Mouse (Mus musculus) liver, embryonic 12.5 days (tissue): ENCODE data around the gene Uvrag. TPM values are rescaled to one million over a fixed set of nuclear protein-coding genes. Genes with fewer than 3 reads are reported as not detected.

Experiments
- ATAC-seq: fragments of 200-750 bp; cut with Nextera tagmentation; 2 replicates; pipeline ENCODE4 v1.8.0; 2017; ENCODE audit warnings: moderate number of reproducible peaks, mild to moderate bottlenecking, moderate library complexity
- H3K27ac ChIP-seq: fragments of 300-500 bp; sonication (generic); 2 replicates; pipeline ENCODE4 v1.5.1; 2016; ENCODE audit warnings: mild to moderate bottlenecking
- H3K27me3 ChIP-seq: fragments of 300-500 bp; sonication (generic); replicated peaks from 2 replicates; pipeline ENCODE4 v1.6.1; 2016; ENCODE audit warnings: mild to moderate bottlenecking, moderate library complexity
- H3K36me3 ChIP-seq: fragments of 300-500 bp; sonication (generic); 2 replicates; pipeline ENCODE4 v1.6.1; 2016; ENCODE audit warnings: mild to moderate bottlenecking, moderate library complexity
- H3K4me1 ChIP-seq: fragments of 300-500 bp; sonication (generic); 2 replicates; pipeline ENCODE4 v1.6.1; 2016
- H3K4me2 ChIP-seq: fragments of 300-500 bp; sonication (generic); 2 replicates; pipeline ENCODE4 v1.6.1; 2016; ENCODE audit warnings: mild to moderate bottlenecking, moderate library complexity
- H3K4me3 ChIP-seq: fragments of 300-500 bp; sonication (generic); 2 replicates; pipeline ENCODE4 v1.5.1; 2016; ENCODE audit warnings: mild to moderate bottlenecking, moderate library complexity
- H3K9ac ChIP-seq: fragments of 300-500 bp; sonication (generic); 2 replicates; pipeline ENCODE4 v1.6.1; 2016; ENCODE audit warnings: mild to moderate bottlenecking, moderate library complexity
- H3K9me3 ChIP-seq: fragments of 300-500 bp; sonication (generic); replicated peaks from 2 replicates; pipeline ENCODE4 v1.6.1; 2016; ENCODE audit warnings: mild to moderate bottlenecking, moderate library complexity
- WGBS: fragments of 180-500 bp; shearing (Covaris S2); methylation state at CpG from one replicate; pipeline ENCODE4 v1.1.7; 2016; ENCODE audit not compliant: insufficient replicate concordance; 5-methylcytosine and 5-hydroxymethylcytosine counted together
- polyA plus RNA-seq: library from polyadenylated mRNA; unstranded; fragments of >200 nt; fragmentation: Nextera tagmentation; extraction: Ambion mirVana; gene quantifications from 2 replicates; pipeline ENCODE4 v1.2.1, GENCODE M21; 2016

The Uvrag gene
- polyA plus RNA-seq: 13.5 and 15.1 TPM in 2 replicates

- under 1% methylated on average over 51 of the region's 51 CpGs for WGBS
These were observed at the start of gene Uvrag for GRCm38 (mm10) chr7:99140984-99141918. Gene Uvrag, minus strand, starts transcription at chr7:99141141.

GRCm38 (mm10) chr7:99189885-99190284 is 48.9 kb upstream of the Uvrag start:
- H3K9ac ChIP-seq: no peak overlapping the region
- no peak for ATAC-seq
- H3K4me1 ChIP-seq: peaks cover 10% of the 10 kb centered on the region; the same call in 1 of the 2 replicates
- no peaks in the 10 kb centered on the region for H3K9me3 ChIP-seq
- H3K4me3 ChIP-seq: no peak overlapping the region
- no peak overlapping the region for H3K27ac ChIP-seq
- WGBS: 47% methylated on average over 5 of the region's 5 CpGs
- no peak overlapping the region for H3K4me2 ChIP-seq
- H3K36me3 ChIP-seq: no peaks in the 10 kb centered on the region
- H3K27me3 ChIP-seq: peaks cover 16% of the 10 kb centered on the region

More at GRCm38 (mm10) chr7:99140984-99141918, at the start of gene Uvrag:
- Histone ChIP-seq H3K36me3 (no peaks in the 10 kb centered on the region), H3K27ac (peak within 1 kb of the TSS; percentile 80), H3K4me3 (peak within 1 kb of the TSS; percentile 89), H3K9ac (peak within 1 kb of the TSS; percentile 95), H3K4me2 (peak within 1 kb of the TSS; percentile 90), H3K27me3 (no peaks in the 10 kb centered on the region), H3K4me1 (peaks cover 41% of the 10 kb centered on the region), H3K9me3 (no peaks in the 10 kb centered on the region)
- ATAC-seq: peak; percentile 96

- 62% methylated on average over 6 of the region's 6 CpGs for WGBS
- no peak for ATAC-seq
- Histone ChIP-seq H3K9me3 (no peaks in the 10 kb centered on the region), H3K36me3 (no peaks in the 10 kb centered on the region), H3K4me1 (peaks cover 14% of the 10 kb centered on the region; the same call in 1 of the 2 replicates), H3K4me3 (no peak overlapping the region), H3K27ac (no peak overlapping the region), H3K4me2 (no peak overlapping the region), H3K27me3 (peaks cover 27% of the 10 kb centered on the region), H3K9ac (no peak overlapping the region)
These were observed 47.7 kb upstream of the Uvrag start for GRCm38 (mm10) chr7:99188630-99189029.

- Histone ChIP-seq H3K27ac (no peak overlapping the region), H3K27me3 (peaks cover 31% of the 10 kb centered on the region), H3K4me2 (no peak overlapping the region), H3K36me3 (no peaks in the 10 kb centered on the region), H3K4me1 (peaks cover 25% of the 10 kb centered on the region), H3K4me3 (no peak overlapping the region), H3K9ac (no peak overlapping the region), H3K9me3 (no peaks in the 10 kb centered on the region)
- 61% methylated on average over 5 of the region's 5 CpGs for WGBS
- ATAC-seq: no peak
These were observed 46.5 kb upstream of the Uvrag start for GRCm38 (mm10) chr7:99187451-99187850.

GRCm38 (mm10) chr7:99185405-99185804 is 44.5 kb upstream of the Uvrag start:
- 71% methylated on average over 3 of the region's 3 CpGs for WGBS
- ATAC-seq: no peak
- H3K27me3 ChIP-seq: peaks cover 49% of the 10 kb centered on the region
- no peaks in the 10 kb centered on the region for H3K36me3 ChIP-seq
- no peak overlapping the region for H3K27ac ChIP-seq
- H3K9me3 ChIP-seq: no peaks in the 10 kb centered on the region
- H3K4me2 ChIP-seq: no peak overlapping the region
- H3K9ac ChIP-seq: no peak overlapping the region
- H3K4me1 ChIP-seq: peaks cover 34% of the 10 kb centered on the region
- no peak overlapping the region for H3K4me3 ChIP-seq

GRCm38 (mm10) chr7:99183751-99184150 is 42.8 kb upstream of the Uvrag start:
- no peaks in the 10 kb centered on the region for H3K9me3 ChIP-seq
- peak overlapping the region; percentile 96; the same call in 1 of the 2 replicates for H3K4me2 ChIP-seq
- no peak overlapping the region for H3K27ac ChIP-seq
- H3K4me3 ChIP-seq: no peak overlapping the region
- H3K4me1 ChIP-seq: peaks cover 40% of the 10 kb centered on the region
- no peak for ATAC-seq
- no peak overlapping the region for H3K9ac ChIP-seq
- H3K27me3 ChIP-seq: peaks cover 53% of the 10 kb centered on the region
- no peaks in the 10 kb centered on the region for H3K36me3 ChIP-seq
- WGBS: 27% methylated on average over 6 of the region's 6 CpGs

GRCm38 (mm10) chr7:99182432-99183172 is 41.7 kb upstream of the Uvrag start, which contains the start of gene Dgat2:
Gene Dgat2, minus strand, starts transcription at chr7:99182719.
- peak within 1 kb of the TSS; percentile 64; the same call in 1 of the 2 replicates for H3K27ac ChIP-seq
- peaks cover 37% of the 10 kb centered on the region for H3K4me1 ChIP-seq
- H3K4me2 ChIP-seq: peak within 1 kb of the TSS; percentile 96
- under 1% methylated on average over 63 of the region's 63 CpGs for WGBS
- H3K36me3 ChIP-seq: no peaks in the 10 kb centered on the region
- H3K4me3 ChIP-seq: peak within 1 kb of the TSS; percentile 65
- peak; percentile 86 for ATAC-seq
- H3K27me3 ChIP-seq: peaks cover 56% of the 10 kb centered on the region
- H3K9ac ChIP-seq: peak within 1 kb of the TSS; percentile 71
- no peaks in the 10 kb centered on the region for H3K9me3 ChIP-seq

GRCm38 (mm10) chr7:99181619-99182431 is 40.9 kb upstream of the Uvrag start:
- WGBS: 18% methylated on average over 14 of the region's 14 CpGs
- Histone ChIP-seq H3K27ac (no peak overlapping the region), H3K27me3 (peaks cover 56% of the 10 kb centered on the region), H3K36me3 (no peaks in the 10 kb centered on the region), H3K4me2 (peak overlapping the region; percentile 96), H3K4me1 (peaks cover 37% of the 10 kb centered on the region), H3K4me3 (peak overlapping the region; percentile 65), H3K9ac (peak overlapping the region; percentile 71), H3K9me3 (no peaks in the 10 kb centered on the region)
- ATAC-seq: no peak

- Histone ChIP-seq H3K4me2 (peak overlapping the region; percentile 96), H3K4me3 (no peak overlapping the region; the same call in 1 of the 2 replicates), H3K27ac (no peak overlapping the region), H3K9ac (no peak overlapping the region), H3K4me1 (peaks cover 37% of the 10 kb centered on the region), H3K27me3 (peaks cover 51% of the 10 kb centered on the region), H3K9me3 (no peaks in the 10 kb centered on the region), H3K36me3 (no peaks in the 10 kb centered on the region)
- no peak for ATAC-seq
- 41% methylated on average over 1 of the region's 1 CpGs for WGBS
These were observed 39.2 kb upstream of the Uvrag start for GRCm38 (mm10) chr7:99180162-99180561.

- H3K4me1 ChIP-seq: peaks cover 40% of the 10 kb centered on the region
- peak overlapping the region; percentile 96 for H3K4me2 ChIP-seq
- no peak overlapping the region for H3K4me3 ChIP-seq
- no peaks in the 10 kb centered on the region for H3K36me3 ChIP-seq
- 77% methylated on average over 9 of the region's 9 CpGs for WGBS
- H3K27me3 ChIP-seq: peaks cover 44% of the 10 kb centered on the region
- H3K9ac ChIP-seq: no peak overlapping the region
- H3K27ac ChIP-seq: no peak overlapping the region
- no peaks in the 10 kb centered on the region for H3K9me3 ChIP-seq
- no peak for ATAC-seq
These were observed 38.3 kb upstream of the Uvrag start for GRCm38 (mm10) chr7:99179271-99179670.

GRCm38 (mm10) chr7:99177386-99177785 is 36.4 kb upstream of the Uvrag start:
- ATAC-seq: no peak
- H3K9me3 ChIP-seq: no peaks in the 10 kb centered on the region
- peaks cover 33% of the 10 kb centered on the region for H3K27me3 ChIP-seq
- no peak overlapping the region for H3K4me2 ChIP-seq
- H3K9ac ChIP-seq: no peak overlapping the region
- H3K36me3 ChIP-seq: no peaks in the 10 kb centered on the region
- 72% methylated on average over 5 of the region's 5 CpGs for whole genome bisulfite sequencing
- H3K4me1 ChIP-seq: peaks cover 31% of the 10 kb centered on the region
- no peak overlapping the region for H3K27ac ChIP-seq
- no peak overlapping the region for H3K4me3 ChIP-seq
